Mouse (Mus musculus): ENCODE data around the gene Taf11.

Taf11 gene

DNA sequence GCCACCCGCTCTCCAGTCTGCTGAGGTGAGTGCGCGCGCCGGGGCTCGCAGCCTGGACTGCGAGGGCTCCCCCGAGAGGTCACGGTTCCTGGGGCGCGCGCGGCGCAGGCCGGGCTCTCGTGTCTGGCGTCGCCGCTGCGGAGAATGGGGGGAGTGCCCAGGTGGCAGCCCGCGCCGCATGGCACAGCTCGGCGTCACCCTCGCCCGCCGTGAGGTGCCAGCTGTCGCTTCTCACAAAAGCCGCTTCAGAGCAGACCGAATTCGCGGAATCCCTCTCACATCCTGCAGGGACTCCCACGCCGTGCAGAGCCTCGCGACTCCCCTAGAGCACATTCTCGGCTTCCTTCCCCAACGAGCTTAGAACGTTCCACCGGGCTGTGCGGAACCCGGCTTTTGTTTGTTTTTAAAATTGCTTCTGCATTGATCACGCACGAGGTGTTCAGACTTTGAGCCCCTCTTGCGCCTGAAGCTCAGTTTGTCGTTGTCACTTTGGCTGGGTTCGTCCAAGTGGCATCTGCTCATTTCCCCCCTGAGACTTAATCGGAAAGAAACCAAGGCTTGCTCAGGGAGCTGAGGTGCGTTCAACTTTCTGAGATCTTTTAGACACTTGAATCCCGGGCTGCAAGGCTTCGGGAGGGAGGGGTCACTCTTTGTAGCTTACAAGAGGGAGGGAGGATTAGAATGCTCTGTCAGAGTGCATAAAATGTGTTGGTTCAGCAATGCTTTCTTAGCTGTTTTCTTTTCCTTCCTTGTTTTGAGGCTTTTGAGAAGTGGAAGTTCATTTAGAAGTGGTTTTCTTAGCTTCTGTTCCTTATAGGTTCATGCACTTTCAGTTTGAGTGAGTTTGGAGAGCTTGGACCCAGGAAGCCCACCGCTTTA lies at the start of gene Taf11:
Gene Taf11, minus strand, starts transcription at position 223 of the 879 bp plus-strand sequence.
- DNase-seq (ENCODE audit: low read depth) = peak; percentile 20

DNA sequence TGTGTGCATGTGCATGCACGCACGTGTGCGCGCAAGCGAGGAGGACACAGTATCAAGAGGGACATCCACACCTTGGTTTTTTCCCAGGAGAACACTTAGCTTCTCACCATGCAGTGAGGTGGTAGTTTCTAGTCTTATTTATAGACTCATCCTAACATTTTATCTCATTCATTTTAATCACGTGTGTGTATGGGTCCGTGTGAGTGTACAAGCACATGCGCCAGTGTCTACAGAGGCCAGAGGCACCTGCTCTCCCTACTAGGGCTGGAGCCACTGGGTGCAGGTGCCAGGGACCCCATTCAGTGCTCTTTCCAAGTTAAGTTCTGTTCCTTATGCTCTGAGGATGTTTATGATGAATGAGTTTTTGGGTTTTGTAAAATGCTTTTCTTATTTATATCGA lies 48.0 kb upstream of the Taf11 start:
- DNase-seq (ENCODE audit: low read depth) = no peak

- no peak for DNase-seq (ENCODE audit: low read depth)
Observed at GRCm38 (mm10) chr17:27954629-27955402, 45.2 kb upstream of the Taf11 start.

- no peak for DNase-seq (ENCODE audit: low read depth)
Observed at GRCm38 (mm10) chr17:27953136-27953535, 43.5 kb upstream of the Taf11 start.

DNA sequence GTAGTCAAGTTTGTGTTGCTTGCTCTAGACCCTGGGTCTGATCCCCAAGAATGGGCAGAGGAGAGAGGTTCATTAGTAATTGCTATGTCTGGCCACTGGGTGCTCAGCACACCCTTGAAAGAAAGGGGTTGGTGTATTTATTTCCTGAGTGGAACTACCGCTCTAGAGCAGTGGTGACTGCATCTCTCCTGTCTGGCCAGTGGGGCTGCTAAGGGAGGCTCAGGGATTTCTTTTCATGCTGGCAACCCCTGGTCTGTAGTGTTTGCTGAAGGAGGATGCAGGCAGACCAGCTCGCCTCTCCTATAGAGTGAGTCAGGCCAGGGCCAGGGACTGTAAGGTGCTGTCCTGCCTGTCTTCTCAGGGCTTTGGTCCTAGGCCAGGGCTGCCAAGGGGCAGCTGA lies 37.5 kb upstream of the Taf11 start:
- DNase-seq (ENCODE audit: low read depth) = no peak

GRCm38 (mm10) chr17:27946371-27946770 lies 36.7 kb upstream of the Taf11 start:
- no peak for DNase-seq (ENCODE audit: low read depth)

- no peak for DNase-seq (ENCODE audit: low read depth)
Observed at GRCm38 (mm10) chr17:27945546-27946216, 36.0 kb upstream of the Taf11 start.

- DNase-seq (ENCODE audit: low read depth) = no peak
Observed at GRCm38 (mm10) chr17:27942131-27942530, 32.5 kb upstream of the Taf11 start.

GRCm38 (mm10) chr17:27941698-27942097 lies 32.1 kb upstream of the Taf11 start:
- no peak for DNase-seq (ENCODE audit: low read depth)

DNA sequence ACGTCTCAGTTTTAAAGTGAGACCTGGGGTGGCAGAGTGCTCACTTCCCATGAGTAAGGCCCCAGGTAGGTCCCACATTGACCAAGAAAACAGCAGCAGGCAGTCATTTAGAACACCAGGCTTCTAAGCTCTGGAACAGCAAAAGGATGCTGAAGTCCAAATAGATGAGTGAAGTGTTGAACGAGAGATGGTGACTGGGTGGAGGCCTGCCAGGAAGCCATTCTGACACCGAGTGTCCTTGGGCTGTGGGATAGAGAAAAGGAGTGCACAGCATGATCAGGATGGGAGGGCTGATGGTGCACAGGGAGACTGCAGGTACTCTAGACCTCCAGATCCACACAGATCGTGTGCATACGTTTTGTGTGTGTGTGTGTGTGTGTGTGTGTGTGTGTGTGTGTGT lies 31.5 kb upstream of the Taf11 start:
- DNase-seq (ENCODE audit: low read depth) = no peak

DNA sequence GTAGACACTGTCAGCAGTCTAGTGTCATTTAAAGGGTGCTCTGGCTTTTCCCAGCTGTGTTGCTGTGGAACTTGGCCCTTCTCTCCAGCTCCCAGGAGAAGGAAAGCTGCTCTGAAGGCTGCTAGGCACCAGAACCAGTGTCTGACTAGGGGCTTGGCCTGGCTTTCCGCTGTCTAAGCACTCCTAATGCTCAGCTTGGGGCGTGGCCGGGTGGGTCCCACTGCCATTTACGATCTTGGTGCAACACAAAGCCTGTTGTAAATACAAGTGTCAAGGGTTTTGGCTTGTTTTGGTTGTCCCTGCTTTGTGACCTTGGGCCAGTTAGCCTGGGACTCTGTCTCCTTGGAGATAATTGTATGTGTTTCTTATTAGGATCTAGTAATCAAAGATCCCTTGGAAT lies 30.7 kb upstream of the Taf11 start:
- DNase-seq (ENCODE audit: low read depth) = no peak

DNA sequence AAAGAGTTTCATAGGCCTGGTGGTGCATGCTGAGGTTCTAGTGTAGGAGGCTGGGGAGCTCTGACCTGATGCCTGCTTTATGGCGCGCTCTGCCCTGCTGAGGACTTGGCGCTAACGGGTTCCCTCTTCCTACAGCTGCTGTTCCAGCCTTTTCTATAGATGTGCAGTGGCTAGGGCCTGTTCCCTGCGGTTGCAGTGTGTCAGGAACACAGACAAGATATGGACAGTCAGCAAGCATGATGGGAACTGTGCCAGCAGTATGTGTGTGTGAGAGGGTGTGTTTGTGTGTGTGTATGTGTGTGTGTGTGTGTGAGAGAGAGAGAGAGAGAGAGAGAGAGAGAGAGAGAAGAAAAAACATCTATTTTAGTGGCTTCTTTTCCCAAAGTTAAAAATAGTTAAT lies 29.4 kb upstream of the Taf11 start:
- no peak for DNase-seq (ENCODE audit: low read depth)

GRCm38 (mm10) chr17:27938121-27938754 lies 28.6 kb upstream of the Taf11 start:
- DNase-seq (ENCODE audit: low read depth) = no peak

- DNase-seq (ENCODE audit: low read depth) = no peak
Observed at GRCm38 (mm10) chr17:27937054-27937615, 27.5 kb upstream of the Taf11 start.

DNA sequence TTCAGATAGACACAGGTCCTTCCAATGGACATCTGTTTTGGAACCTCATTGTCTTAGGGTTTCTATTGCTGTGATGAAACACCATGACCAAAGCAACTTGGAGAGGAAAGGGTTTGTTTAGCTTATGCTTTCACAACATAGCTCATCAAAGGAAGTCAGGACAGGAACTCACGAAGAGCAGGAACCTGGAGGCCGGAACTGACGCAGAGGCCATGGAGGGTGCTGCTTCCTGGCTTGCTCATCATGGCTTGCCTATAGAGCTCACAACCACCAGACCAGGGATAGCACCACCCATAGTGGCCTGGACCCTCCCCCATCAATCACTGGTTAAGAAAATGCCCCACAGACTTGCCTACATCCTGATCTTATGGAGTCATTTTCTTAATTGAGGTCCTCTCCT lies 25.4 kb upstream of the Taf11 start:
- DNase-seq (ENCODE audit: low read depth) = no peak

GRCm38 (mm10) chr17:27934136-27934910 lies 24.7 kb upstream of the Taf11 start:
- no peak for DNase-seq (ENCODE audit: low read depth)

DNA sequence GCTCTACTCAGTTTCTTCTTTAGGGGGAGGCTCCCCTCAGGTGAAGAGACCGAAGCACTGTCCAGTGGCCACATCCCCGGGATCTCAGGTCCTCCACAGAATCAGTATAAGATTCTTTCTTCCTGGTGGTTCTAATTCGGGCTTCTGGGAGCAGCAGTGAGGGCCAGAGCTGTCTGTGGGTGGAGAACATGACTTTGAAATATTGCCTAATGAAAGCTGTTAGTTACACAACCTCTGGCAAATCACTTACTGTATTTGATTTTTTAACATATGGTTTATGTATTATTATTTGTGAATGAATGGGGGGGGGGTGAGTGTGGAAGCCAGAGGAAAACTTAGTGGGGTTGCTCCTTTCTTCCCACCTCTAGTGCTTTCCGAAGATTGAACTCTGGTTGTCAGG lies 22.2 kb upstream of the Taf11 start:
- no peak for DNase-seq (ENCODE audit: low read depth)

GRCm38 (mm10) chr17:27930291-27930690 lies 20.6 kb upstream of the Taf11 start:
- DNase-seq (ENCODE audit: low read depth) = no peak

DNA sequence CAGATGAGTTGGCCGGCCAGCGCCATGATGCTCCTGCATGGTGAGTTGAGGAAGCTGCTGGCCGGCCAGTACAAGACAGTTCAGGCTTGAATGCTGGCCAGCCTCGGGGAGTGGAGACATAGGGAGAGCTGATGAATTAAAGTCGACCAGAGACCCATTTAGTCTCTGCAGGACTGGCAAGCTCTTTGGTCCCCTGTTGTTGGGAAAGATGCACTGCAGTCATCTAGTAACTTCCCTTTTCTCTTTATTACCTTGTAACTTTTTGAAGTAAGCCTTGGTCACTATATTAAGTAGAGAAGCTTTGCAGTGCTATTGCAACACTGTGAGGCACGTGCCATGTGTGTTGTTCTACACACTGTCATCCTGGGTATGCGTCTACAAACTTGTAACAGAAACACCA lies 15.9 kb upstream of the Taf11 start:
- no peak for DNase-seq (ENCODE audit: low read depth)

DNA sequence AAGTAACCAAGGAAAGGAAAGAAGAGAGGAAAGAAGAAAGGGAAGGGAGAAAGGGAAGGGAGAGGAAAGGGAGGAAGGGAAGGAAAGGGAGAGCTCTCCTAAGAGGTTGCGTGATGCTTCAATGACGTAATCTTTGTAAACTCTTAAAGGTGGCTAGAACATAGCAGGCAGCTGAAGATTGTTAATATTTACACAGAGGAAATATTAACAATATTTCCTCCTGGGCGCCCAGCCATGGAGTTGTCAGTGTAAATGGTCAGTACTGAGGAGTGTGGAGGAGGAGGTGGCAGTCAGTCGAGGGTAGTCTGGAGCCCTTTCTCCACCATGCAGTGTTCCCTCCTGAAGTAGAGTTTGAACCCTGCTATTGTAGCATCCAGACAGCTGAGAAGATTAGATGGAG lies 15.4 kb upstream of the Taf11 start:
- no peak for DNase-seq (ENCODE audit: low read depth)

GRCm38 (mm10) chr17:27922174-27922712 lies 12.6 kb upstream of the Taf11 start:
- no peak for DNase-seq (ENCODE audit: low read depth)

Measured in c-Kit-positive CD71-positive TER-119-negative erythroid progenitor cells, embryonic 14.5 days (primary cell).